Mouse (Mus musculus): ENCODE results near the gene Cyp2s1.
"Not testable (repeated sequence)": the region's sequence is repeated elsewhere in the genome, so short reads cannot be mapped to it uniquely, and the experiment has no call there.

Cyp2s1 gene

DNA sequence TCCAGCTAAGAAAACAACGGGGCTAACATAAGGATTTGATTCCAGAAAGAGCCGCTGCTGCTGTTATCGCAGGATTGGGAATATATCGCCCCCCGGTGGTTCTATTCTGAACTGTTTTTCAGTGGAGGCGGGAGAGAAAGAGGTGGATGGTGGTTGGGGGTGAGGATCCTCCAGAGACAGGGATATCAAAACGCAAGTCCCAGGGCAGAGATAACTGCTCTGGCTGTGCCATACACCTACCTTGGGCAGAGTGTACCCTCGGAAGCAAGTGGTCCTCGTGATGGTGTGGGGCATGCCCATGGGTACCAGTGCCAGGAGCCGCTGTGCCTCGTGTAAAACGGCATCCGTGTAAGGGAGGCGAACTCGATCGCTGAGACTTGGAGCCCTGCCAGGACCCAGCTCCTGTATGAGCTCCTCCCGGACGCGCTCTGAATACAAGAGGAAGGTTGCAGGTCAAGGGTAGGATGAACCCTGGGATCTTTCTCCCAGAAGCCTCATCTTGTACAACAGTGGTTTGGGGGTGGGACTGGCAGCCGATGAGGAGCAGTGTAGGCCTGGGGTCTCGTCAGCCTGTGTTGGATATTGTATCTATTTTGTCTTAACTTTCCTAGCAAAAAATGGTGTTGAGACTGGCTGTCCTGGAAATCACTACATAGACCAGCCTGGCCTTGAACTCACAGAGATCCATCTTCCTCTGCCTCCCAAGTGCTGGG, 10.9 kb downstream of the Cyp2s1 start:
- peak; percentile 85 for DNase-seq

DNA sequence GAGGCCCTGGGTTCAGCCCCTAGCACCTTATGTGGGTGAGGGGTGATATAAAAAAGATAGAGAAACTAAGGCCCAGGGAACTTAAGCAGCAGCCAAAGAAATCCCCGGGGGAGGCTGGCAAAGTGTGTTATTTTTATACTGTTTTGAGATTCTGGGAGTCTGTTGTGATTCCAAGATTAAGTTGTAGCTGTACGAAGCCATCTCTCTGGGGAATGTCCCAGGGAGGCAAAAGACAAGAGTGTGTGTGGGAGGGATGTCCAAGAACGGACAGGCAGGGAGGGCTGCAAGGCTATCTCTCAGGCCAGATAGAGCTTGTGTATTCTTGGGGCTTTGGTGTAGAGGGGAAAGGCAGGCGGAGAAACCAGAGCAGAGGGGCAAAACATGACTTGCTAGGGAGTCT, 11.9 kb downstream of the Cyp2s1 start:
- DNase-seq: no peak

GRCm38 (mm10) chr7:25803460-25803859, 13.3 kb downstream of the Cyp2s1 start:
- no peak for DNase-seq

- peak; percentile 89 for DNase-seq
Observed at GRCm38 (mm10) chr7:25802241-25803125, 14.2 kb downstream of the Cyp2s1 start.

DNA sequence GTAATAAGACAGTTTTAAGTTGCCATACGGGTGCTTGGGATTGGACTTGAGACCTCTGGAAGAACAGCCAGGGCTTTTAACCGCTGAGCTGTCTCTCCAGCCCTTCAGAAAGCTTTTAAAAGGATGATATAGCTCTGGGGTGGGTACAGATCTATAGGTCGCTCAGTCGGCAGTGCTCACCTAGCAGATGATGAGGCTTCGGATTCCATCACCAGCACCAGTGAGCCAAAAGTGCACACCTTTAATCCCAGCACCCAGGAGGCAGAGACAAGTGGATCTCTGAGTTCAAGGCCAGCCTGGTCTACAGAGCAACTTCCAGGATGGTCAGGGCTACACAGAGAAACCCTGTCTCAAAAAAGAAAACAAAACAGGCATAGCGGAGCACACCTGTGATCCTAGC, 15.7 kb downstream of the Cyp2s1 start:
- DNase-seq: no peak

- DNase-seq: no peak
Observed at GRCm38 (mm10) chr7:25799369-25799768, 17.3 kb downstream of the Cyp2s1 start.

- DNase-seq: no peak
Observed at GRCm38 (mm10) chr7:25798540-25798939, 18.2 kb downstream of the Cyp2s1 start.

DNA sequence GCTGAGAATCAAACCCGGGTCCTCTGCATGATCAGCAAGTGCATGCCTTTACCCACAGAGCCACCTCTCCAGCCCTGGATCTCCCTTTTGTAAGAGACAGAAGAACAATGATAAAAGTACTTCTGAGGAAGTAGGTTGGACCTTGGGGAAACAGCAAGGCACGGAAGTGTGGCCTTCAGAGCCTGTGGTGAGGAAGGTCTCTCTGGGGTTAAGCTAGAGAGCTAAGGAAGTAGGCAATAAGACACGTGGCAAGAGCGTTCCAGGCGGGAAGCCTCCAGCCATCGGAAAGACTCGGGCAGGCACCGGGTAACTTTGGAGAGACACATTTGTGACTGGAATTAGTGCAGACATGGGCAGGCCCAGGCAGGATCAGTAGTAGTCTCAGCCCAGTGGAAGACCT, 21.9 kb downstream of the Cyp2s1 start:
- DNase-seq: no peak

DNA sequence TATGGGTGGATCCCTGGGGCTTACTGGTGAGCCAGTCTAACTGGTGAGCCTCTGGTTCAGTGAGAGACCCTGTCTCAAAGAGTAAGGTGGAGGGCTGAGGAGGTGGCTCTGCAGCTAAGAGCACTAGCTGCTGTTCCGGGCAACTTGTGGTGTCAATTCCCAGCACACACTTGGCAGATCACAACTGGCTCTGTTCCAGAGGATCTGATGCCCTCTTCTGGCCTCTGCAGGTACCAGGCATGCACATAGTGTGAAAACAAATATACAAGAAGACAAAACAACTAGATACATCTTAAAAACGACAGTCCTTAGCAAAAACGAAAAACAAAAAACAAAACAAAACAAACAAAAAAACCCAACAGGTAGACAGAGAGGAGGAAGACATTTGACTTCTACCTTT, 23.0 kb downstream of the Cyp2s1 start:
- peak; percentile 68 for DNase-seq

DNA sequence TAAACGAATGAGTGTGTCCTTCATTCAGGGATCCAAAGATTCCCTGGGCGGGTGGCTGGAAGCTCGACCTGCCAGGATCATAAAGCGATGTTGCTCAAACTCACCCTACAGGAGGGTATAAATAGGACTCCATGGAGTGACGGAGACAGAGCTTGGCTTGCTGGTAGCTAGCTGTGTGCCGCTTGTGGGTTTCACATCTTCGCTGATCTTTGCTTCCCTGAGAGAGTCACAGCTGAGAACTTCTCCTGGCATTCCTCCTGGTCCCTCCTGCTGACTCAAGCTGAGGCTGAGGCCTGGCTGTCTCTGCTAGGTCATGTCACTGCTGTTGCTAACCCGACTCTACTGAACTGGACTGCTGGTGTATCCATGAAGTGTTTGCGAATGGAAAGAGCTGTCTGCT, 23.7 kb downstream of the Cyp2s1 start:
- DNase-seq: not testable (repeated sequence)

- DNase-seq: no peak
Observed at GRCm38 (mm10) chr7:25790615-25791014, 26.1 kb downstream of the Cyp2s1 start.

GRCm38 (mm10) chr7:25789129-25789440, 27.6 kb downstream of the Cyp2s1 start:
- no peak for DNase-seq

- peak; percentile 86 for DNase-seq
Observed at GRCm38 (mm10) chr7:25788220-25789128, 28.2 kb downstream of the Cyp2s1 start, which contains the start of gene Axl. Gene Axl (minus strand): TSS chr7:25788705.

- peak; percentile 50 for DNase-seq
Observed at GRCm38 (mm10) chr7:25787456-25788219, 29.1 kb downstream of the Cyp2s1 start.

- no peak for DNase-seq
Observed at GRCm38 (mm10) chr7:25786974-25787373, 29.7 kb downstream of the Cyp2s1 start.

DNA sequence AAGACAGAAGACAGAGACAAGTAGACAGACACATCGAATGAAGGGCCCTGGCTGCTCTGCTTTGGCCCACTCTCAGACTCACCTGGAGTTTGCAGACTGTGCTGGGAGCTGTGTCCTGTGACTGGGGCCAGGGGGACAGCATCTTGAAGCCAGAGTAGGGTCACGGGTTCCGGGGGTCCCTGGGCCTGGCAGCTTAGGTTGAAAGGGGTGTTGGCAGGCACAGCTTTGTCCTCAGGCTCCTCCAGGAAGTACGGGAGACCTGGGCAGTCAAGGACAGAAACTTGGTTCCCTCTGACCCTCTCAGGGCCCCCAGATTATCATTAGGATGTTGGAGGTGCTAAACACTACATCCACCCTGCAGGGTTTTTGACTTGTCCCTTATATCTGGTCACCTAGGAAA, 31.0 kb downstream of the Cyp2s1 start:
- DNase-seq: no peak

- DNase-seq: no peak
Observed at GRCm38 (mm10) chr7:25784808-25785207, 31.9 kb downstream of the Cyp2s1 start.

GRCm38 (mm10) chr7:25783746-25784145, 33.0 kb downstream of the Cyp2s1 start:
- no peak for DNase-seq

- DNase-seq: no peak
Observed at GRCm38 (mm10) chr7:25782744-25783143, 34.0 kb downstream of the Cyp2s1 start.

DNA sequence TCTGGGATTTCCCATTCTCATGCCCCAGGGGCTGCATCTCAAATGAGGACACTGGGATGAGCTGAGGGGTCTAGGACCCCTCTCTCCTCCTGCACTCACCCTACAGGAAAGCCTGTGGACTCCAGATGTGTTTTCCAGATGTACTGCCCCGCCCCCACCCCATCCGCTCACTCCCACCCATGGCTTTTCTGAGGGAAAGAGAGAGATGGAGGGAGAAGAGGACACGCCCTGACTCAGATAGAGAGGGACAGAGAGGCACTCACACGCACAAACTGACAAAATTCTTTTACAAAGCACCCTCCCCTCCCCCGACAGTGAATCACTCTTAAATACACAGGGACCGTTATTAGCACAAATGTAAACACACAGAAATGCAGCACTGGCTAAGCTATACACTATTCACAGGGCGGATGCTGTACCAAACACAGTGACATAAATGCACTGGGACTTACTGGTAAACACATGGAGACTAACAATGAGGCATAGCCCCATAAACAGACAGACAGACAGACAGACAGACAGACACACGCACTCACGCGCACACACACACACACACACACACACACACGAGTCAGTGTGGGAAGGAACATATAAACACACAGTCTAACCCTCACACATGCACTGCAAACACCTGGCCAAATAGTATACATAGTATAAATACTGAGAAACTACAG, 34.6 kb downstream of the Cyp2s1 start:
- DNase-seq: peak; percentile 35

DNA sequence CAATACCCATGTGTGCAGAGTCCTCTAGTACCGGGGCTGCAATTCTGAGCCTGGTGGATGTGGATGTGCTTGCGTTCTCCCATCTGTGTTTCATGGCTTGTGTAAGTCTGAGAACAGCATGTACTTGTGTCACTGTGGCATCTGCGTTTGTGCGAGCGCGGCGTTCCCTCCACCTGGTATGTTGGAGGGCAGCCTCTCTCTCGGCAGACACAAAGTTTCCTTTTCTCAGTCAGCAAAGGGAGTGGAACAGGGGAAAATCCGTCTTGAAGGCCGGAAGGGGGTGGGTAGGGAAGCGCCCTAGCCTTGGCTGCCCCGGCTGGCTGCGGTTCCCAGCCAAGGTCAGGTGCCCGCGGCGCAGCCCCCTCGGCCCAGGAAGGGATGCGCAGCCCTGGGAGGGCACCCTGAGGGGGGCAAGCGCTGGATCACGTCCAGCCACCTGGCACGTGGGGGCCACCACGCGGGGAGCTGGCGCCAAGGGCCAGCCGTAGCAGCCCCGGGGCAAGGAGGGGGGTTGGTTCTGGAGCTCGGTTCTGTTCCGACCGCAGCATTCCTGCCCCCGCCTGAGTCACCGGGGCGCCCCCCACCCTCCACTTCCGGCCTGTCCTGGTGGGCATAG, 35.3 kb downstream of the Cyp2s1 start:
- DNase-seq: peak; percentile 63
